Mouse (Mus musculus): ENCODE results near the gene Gm12184.

Gene Gm12184

DNA sequence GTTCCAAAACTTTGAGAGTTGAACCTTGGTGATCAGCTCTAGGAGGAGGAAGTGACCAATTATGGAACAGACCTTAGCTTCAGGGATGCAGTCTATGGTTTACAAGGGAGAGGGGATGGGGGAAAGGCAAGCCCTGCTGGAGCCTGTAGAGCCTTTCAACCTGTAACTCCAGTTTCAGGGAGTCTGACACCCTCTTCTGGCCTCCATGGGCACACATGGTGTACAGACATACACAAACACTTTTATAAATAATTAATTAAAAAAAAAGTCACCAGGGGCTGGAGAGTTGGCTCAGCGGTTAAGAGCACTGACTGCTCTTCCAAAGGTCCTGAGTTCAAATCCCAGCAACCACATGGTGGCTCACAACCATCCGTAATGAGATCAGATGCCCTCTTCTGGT is 19.9 kb upstream of the Gm12184 start:
- peak; percentile 11 for DNase-seq

DNA sequence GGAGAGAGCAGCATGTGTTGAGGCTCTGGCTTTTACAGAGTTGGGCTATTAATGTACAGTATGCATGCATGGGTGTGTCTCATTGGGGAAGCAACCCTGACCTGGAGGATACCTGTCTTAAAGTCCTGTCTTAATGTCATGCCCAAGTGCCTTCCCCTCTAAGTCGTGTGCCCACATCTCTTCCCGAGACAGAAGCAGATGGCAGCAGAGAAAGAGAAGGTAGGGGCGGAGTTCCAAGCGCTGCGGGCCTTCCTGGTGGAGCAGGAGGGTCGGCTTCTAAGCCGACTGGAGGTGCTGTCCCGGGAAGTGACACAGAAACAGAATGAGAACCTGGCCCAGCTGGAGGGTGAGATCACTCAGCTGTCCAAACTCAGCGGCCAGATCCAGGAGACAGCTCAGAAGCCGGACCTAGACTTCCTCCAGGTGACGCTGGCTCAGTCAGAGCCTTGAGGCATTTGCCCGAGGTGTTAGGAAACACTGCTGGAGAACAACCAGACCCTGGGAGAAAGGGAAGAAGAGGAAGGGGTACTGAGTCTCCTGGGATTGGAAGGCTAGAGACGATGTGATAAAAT is 18.9 kb upstream of the Gm12184 start:
- DNase-seq = no peak

DNA sequence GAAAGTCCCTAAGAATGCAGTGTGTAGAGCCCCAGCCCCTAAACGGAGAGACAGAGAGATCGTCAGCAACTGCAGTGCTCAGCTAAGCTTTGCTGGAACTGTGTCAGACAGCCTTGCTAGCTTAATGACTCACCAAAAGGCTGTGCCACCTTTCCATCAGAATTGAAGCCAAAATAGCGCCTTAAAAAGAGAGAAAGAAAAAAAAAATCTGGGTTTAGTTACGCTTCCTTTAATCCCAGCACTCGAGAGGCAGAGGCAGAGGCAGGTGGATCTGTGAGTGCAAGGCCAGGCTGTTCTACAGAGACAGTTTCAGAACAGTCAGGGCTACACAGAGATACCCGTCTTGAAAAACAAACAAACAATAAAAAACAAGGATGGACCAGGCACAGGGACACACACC is 17.9 kb upstream of the Gm12184 start:
- peak; percentile 29 for DNase-seq

DNA sequence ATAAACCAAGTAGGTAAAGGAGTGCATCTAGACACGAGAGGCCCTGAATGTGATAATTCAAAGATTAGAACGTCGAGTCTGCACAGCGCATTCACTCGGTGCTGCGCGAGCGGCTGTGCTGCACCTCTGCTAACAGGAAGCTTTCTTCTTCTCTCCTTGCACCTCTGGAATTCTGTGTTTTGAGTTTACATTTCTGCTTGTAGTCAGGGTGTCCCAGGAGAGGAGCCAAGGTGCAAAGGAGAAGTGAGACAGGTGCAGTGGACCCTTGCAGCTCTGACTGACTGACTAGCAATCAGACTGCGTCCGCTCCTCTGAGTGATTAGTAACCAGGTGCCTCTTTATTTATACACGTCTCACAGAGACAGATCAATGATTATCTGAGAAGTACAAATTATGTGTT is 16.7 kb upstream of the Gm12184 start:
- no peak for DNase-seq

DNA sequence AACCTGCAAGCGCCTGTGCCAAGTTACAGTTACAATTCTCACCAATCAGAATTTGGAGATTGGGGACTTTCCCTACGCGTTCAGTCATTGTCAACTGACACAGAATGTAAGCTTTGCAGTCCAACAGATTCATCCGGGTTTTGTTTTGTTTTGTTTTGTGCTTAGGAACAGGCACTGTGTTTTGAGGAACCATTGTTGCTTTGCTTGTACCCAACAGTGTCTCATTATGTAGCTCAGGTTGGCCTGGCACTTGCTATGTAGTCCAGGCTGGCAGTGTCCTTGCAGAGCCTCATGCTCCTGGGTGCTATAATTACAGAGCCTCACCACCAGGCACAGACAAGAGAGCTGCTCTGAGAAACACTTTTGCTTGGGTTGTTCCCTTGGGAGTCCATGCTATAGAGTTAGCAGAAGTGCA is 15.9 kb upstream of the Gm12184 start:
- DNase-seq = no peak

DNA sequence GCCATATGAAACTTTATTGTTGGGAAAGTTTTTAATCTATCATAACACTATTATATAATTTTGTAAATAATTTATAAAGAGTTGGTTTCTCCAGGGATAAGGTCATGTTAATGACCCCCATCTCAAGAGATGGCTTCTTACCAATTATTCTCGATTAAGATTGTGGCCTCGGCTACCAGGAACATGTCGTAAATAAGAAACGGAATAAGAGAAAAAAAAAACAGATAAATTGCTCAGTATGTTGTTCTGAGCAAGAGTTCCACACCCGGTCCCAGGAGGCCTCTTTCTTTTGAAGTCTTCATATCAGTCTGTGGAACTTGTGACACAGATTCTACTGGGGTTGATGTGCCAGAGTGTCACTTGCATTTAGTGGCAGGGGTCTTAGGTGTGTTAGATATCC is 14.8 kb upstream of the Gm12184 start:
- DNase-seq = peak; percentile 8

DNA sequence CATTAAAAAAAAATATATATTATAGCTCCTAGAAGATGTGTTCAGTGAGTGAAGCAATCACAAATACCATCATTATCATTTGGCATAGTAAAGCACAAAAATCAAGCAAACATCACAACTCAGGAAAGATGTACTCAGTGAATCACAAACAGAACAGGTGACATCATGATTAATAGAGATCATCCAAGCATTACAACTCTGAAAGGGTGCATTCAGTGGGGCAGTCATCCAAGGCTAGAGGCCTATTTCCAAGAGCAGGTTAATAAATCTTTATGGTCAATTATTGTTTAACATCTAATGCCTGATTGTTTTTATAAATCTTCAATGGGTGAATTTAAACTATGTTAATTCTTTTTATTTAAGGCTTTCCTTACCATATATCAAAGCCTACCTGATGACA is 14.3 kb upstream of the Gm12184 start:
- peak; percentile 18 for DNase-seq

DNA sequence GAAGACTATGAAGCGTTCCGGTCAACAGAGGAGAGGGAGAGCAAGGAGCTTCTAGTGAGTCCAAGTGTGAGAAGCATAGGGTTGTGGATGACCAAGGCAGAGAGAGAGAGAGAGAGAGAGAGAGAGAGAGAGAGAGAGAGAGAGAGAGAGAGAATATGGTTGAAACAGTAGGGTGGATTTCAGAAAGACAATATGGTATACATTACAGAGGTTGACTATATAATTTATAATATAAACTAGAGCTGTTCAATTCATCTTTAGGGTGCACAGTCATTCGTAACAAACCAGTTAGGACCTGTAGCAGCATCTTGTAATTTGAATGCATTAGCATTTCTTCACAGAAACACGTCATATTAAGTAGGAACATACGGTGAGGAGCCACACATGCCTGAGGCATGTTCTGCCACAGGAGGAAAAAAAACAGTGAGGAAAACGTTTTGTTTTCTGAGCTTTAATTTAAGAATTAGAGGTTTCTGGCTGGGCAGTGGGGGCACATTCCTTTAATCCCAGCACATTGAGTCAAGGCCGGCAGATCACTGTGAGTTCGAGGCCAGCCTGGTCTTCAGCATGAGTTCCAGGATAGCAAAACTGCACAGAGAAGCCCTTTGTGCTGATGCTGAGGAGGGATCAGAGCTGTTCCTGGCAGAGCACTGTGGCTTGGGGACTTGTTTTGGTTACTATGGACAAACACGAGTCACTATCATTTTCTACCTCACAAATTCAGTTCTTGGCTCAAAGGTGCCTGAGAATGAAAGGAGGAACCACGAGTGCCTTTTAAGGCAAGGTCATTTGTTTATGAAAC is 12.6 kb upstream of the Gm12184 start:
- no peak for DNase-seq

DNA sequence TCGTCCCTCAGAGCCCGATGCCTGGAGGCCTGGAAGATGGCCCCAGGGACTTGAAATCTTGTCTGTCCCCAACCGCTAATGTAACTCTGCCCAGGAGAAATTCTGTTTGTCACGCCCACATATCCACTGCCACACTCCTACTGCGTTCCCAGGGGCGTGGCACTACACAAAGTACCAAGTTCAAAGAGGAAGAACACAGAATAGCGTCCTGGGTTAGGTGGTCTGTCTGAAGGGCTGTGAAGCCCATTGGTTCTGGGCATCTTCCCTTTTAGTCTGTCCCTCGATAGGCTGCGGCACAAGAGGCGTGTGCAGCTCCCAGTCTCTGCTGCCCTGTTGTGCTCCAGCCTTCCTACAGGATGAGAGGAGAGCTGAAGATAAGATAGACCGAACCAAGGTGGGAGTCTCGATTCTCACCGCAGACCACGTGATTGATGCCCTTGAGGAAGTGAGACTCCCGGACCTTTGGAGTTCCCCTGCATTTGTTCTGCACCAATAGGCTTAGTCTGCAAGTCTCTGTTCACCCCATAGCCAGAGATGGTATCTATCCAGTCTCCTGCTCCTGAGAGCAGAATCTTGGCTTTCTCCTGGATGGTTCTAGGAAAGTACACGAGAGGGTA is 11.8 kb upstream of the Gm12184 start:
- peak; percentile 55 for DNase-seq

DNA sequence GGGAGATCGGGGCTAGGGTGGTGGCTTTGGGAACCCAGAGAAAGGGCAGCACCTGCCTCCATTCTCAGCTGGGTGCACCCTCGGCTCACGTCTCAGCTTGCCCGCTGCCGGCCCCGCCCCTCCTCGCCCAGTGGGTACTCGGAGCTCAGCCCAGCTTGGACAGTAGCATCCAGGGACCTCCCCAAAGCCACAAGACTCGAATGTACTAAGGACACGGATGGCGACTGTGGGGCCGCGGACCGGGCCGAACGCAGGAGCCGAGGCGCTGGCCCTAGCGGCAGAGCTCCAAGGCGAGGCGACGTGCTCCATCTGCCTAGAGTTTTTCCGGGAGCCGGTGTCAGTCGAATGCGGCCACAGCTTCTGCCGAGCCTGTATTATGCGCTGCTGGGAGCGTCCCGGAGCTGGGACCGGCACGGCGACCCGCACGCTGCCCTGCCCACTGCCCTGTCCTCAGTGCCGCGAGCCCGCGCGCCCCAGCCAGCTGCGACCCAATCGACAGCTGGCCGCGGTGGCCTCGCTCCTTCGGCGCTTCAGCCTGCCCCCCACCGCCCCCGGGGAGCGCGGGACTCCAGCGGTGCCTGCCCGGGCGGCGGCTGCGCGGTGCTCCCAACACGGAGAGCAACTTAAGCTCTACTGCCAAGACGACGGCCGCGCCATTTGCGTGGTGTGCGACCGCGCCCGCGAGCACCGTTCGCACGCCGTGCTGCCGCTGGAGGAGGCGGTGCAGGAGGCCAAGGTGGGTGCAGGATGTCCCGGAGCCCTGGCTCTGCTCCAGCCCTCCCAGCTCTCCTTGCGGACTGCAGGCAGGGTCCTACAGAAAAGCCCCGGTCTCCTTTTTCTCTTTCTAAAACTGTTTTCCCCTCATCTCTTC is 11.1 kb upstream of the Gm12184 start:
- peak; percentile 77 for DNase-seq

DNA sequence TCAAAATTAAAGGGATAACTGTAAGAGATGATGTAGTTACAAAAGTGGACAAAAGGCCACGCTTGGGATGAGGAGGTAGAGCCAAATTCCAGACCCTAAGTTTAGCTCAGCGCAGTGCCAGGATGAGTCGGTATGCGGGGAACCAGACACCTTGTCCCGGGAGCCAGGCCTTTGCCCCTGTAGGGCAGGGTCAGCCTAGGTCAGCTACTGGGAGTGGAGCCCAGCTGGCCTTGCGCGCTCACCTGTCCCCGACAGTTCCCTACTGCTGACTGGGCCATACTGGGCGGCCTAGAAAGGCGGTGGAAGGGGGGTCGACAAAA is 10.5 kb upstream of the Gm12184 start:
- DNase-seq = no peak

DNA sequence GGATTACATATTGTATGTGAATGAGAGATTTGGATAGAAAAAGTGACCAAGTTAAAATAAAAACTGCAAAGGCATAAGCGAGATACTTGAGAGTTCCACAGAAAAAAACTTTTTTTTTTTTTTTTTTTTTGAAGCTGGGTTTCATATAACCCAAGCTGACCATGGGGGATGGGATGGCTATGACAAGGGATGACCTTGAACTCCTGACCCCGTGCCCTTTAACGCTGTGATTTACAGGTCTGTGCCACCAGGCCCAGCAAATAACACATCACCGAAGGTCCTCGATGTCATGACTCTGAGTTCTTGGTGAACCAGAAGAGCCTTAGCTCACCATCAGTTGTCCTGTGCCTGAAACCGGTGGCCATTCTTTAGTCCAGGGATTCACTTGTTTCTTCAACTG is 9.5 kb upstream of the Gm12184 start:
- DNase-seq = no peak

DNA sequence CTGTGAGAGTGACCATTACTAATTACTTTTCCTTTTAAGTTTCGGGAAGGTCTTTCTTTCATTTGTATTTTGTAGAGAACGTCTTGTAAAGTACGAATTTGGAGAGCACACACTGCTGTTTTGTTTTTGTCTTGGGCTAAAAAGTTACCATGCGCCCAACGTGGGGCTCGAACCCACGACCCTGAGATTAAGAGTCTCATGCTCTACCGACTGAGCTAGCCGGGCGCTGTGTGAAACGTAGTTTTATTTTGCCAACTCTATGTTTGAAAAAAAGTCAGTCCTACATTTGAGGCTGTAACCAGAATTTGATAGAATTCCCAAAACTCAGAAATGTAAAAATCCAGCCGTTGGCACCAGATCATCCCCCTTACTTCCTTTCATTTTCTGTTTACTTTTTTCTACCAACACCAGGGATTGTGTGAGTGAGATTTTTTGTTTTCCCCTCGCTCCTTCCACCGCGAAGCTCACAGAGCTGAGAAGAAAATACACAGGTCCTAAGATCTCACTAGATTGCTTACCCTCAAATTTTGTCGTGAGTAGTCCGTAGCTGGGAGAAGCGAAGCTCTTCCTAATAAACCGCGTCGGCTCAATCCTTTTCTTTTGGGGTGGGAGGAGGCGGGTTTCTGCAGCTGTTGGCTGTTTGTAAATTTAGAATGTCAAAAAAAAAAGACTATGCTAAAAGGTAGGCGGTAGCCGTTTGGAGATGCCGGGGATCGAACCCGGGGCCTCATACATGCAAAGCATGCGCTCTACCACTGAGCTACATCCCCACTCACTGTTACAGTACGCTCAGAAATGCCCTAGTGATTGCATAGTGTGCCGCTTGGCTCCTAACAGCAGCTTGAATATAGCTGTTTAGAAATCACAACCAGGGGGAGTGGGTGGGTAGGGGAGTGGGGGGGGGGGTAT is 7.5 kb upstream of the Gm12184 start:
- peak; percentile 93 for DNase-seq

DNA sequence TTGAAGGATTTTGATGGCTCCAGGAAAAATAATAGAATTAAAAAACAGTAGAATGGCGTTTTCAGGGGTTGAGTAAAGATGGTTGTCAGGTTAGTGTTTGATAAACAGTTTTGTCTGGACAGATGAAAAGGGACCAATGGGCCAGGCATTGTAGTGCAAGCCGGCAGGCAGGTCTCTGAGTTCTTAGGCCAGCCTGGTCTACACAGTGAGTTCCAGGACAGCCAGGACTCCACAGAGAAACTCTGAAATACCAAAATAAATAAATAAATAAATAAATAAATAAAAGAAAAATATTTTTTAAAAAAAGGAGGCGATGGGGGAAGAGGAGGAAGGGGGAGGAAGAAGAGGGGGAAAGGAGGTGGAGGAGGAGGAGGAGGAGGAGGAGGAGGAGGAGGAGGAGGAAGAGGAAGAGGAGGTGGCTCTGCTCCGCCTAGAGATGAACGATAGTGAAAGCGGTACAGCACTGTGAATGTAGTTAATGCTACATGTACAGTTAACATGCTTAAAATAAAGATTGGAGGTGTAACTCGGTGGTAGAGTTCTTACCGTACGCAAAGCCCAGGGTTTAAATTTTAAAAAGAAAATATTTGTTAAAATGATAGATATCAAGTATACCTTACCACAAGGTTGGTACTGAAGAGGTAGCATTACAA is 6.7 kb upstream of the Gm12184 start:
- DNase-seq = no peak

DNA sequence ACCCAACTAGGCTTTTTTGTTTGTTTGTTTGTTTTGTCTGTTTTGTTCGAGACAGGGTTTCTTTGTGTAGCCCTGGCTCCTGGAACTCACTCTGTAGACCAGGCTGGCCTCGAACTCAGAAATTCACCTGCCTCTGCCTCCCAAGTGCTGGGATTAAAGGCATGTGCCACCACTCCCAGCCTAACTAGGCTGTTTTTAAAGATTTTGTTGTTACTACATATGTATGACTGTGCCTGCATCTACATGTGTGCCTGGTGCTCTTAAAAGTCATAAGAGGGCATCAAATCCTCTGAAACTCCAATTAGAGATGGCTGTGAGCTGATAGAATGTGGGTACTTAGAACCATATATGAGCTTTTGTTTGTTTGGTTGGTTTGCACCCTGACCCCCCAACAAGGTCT is 4.8 kb upstream of the Gm12184 start:
- no peak for DNase-seq

DNA sequence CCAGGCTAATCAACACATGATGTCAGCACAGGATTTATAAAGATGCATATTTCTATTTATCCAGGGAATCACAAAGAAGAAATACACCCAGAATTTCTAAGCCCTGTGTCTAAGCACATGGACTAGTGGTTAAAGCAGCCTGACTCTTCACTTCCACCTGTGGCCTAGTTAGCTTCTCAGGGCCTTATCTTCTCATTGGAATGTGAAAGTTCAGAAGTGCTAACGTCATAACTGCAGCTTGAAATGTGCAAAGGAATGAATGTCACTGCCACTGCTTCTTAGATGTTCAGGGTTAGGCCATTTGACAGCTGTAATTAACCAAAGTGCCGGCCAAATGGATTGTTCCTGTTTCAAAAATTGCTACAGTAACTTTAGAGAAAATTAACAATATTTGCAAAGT is 3.8 kb upstream of the Gm12184 start:
- no peak for DNase-seq

DNA sequence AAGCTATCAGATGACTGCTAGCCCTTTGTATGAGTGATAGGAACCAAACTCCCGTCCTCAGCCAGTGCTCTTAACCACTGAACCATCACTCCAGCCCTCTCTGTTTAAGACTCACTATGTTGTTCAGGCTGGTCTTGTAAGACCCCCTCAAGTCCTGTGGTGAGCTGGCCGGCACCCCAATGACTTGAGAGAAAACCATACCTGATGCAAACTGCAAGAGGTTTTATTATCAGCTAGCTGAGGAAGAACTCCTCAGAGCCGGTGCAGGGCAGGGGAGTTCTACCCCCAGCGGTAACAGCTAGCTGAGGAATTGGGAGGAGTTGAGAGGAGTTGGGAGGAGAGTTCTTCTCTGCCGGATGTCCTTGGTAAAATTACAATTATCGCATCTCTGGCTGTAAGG is 1.5 kb upstream of the Gm12184 start:
- no peak for DNase-seq

DNA sequence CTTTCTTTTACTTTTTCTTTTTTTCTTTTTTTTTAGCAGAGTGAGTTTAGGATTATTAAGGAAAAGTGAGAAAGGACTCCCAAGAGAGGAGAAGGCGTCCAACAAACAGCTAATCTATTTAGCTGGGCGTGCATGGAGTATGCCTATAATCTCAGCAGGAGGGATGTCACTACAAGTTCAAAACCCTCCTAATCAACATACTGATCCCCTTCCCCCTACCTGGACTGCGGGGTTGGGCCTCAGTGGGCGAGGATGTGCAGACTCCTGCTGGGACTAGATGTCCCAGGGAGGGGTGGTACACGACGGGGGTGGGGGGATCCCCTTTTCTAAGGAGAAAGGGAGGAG is 269 bp upstream of the Gm12184 start:
- no peak for DNase-seq

DNA sequence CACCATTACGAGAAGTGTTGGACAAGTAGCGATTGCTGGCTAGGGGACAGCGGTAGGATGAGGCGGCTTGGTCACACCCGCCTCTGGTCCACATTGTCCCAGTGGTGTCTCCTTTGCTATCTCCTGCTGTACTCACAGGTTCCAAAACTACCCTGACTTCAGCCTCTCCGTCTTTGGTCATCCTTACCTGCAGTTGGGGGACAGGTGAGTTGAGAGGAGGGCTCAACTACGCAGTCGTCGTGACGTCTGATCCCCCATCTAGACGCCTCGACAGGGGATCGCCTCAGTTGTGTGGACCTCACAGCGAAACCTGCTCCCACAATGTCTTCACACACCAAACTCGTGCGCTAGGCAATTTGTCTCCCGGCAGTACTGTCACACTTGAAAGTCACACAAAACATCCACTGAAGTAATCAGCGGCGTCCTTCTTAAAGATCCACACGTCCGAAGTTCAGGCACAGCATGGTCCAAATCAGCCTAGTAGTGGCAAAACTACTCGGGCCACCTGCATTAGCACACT is 2.1 kb downstream of the Gm12184 start:
- DNase-seq = no peak

DNA sequence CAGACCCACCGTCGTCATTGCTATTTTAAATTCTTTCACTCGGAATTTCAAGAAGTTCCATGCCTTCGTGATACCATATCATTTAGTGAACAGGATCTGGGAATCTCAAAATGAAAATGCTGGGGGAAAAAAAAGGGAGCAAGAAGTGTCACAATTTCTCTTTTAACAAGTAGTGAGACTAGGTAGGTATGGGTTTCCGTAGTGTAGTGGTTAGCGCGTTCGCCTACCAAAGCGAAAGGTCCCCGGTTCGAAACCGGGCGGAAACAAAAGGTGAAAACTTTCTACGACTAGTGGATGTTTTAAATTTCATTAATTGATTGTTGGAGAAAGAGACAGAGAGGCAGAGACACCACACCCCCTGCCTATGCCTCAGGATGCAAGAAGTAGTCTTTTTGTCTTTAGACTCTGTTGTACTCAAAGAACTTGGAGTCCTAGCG is 2.9 kb downstream of the Gm12184 start:
- DNase-seq = peak; percentile 73

DNA sequence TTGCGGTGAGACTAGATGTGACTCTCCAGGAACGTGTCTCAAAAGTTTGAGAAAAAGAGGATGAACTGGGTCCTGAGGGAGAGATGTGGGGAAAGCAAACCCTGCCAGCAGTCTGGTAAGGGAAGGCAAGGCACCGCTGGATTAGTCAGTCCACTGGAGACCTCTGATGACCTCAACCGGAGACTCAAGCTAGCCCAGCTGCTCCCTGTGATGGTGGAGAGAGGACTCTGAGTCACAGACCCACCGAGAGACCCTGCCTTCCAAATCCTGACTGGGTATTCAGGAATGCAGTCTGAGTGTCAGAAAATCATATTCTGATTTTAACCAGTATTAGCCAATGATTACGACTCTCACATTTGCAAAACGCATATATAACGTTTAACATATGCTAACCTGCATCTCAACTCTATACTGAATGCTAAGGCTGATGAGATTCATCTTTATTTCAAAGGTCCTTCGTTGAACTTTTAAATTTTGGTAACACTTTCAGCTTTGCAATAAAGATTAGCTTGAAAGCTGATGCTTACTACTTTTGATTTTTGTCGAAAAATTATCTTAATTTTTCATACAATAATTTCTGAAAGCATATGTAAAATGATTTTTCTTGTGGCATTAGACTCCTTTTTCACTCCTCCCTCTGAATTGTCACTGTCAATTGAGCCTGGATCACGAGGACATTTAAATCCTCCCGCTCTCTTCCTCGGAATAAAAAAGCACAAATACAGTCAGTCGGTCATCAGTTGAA is 3.5 kb downstream of the Gm12184 start:
- no peak for DNase-seq

All from cerebellum, adult 9-10 months (tissue).